Mouse (Mus musculus): ENCODE data around the gene Skp1a. TPM values are rescaled to one million over a fixed set of nuclear protein-coding genes. Genes with fewer than 3 reads are reported as not detected.
A peak's percentile ranks its signal among the peaks of the same experiment; 100 is the strongest.

Gene Skp1a
- polyA plus RNA-seq, 1 experiment = 14.4 TPM

- H3K4me3 ChIP-seq (replicated peaks) = no peak overlapping the region
- peaks cover 10% of the 10 kb centered on the region for H3K27me3 ChIP-seq (replicated peaks)
Observed at GRCm38 (mm10) chr11:52227466-52228226, 4.1 kb upstream of the Skp1a start.

GRCm38 (mm10) chr11:52228722-52229448, 2.9 kb upstream of the Skp1a start:
- no peaks in the 10 kb centered on the region for H3K36me3 ChIP-seq (replicated peaks; ENCODE audit: low read length)
- no peak for TF ChIP-seq GATA1 (IDR thresholded peaks at IDR 0.05; ENCODE audit: borderline replicate concordance, low read length)
- TF ChIP-seq FLI1 (IDR thresholded peaks at IDR 0.05; ENCODE audit: low read length) = no peak
- H3K4me1 ChIP-seq = peaks cover 31% of the 10 kb centered on the region
- no peaks in the 10 kb centered on the region for H3K9me3 ChIP-seq
- H3K4me3 ChIP-seq (replicated peaks) = no peak overlapping the region
- peaks cover 8% of the 10 kb centered on the region for H3K27me3 ChIP-seq (replicated peaks)

More at GRCm38 (mm10) chr11:52227466-52228226, 4.1 kb upstream of the Skp1a start:
- H3K9me3 ChIP-seq = no peaks in the 10 kb centered on the region
- H3K36me3 ChIP-seq (replicated peaks; ENCODE audit: low read length) = no peaks in the 10 kb centered on the region
- H3K4me1 ChIP-seq = peaks cover 31% of the 10 kb centered on the region
- TF ChIP-seq FLI1 (IDR thresholded peaks at IDR 0.05; ENCODE audit: low read length) = no peak

- H3K36me3 ChIP-seq (replicated peaks; ENCODE audit: low read length) = peaks cover 11% of the 10 kb centered on the region
- TF ChIP-seq GATA1 (IDR thresholded peaks at IDR 0.05; ENCODE audit: borderline replicate concordance, low read length) = no peak
- TF ChIP-seq FLI1 (IDR thresholded peaks at IDR 0.05; ENCODE audit: low read length) = no peak
- H3K4me1 ChIP-seq = peaks cover 35% of the 10 kb centered on the region
- H3K9me3 ChIP-seq = no peaks in the 10 kb centered on the region
- no peaks in the 10 kb centered on the region for H3K27me3 ChIP-seq (replicated peaks)
- H3K4me3 ChIP-seq (replicated peaks) = peak overlapping the region; percentile 98
Observed at GRCm38 (mm10) chr11:52230694-52231093, 1.1 kb upstream of the Skp1a start.

GRCm38 (mm10) chr11:52233043-52233653, 1.4 kb downstream of the Skp1a start:
- no peaks in the 10 kb centered on the region for H3K9me3 ChIP-seq
- H3K27me3 ChIP-seq (replicated peaks) = no peaks in the 10 kb centered on the region
- H3K36me3 ChIP-seq (replicated peaks; ENCODE audit: low read length) = peaks cover 36% of the 10 kb centered on the region
- peak overlapping the region; percentile 98 for H3K4me3 ChIP-seq (replicated peaks)
- peaks cover 24% of the 10 kb centered on the region for H3K4me1 ChIP-seq
- TF ChIP-seq GATA1 (IDR thresholded peaks at IDR 0.05; ENCODE audit: borderline replicate concordance, low read length) = no peak
- TF ChIP-seq FLI1 (IDR thresholded peaks at IDR 0.05; ENCODE audit: low read length) = no peak

- TF ChIP-seq FLI1 (IDR thresholded peaks at IDR 0.05; ENCODE audit: low read length) (no peak), GATA1 (IDR thresholded peaks at IDR 0.05; ENCODE audit: borderline replicate concordance, low read length) (no peak)
Observed at GRCm38 (mm10) chr11:52233906-52234305, 2.1 kb downstream of the Skp1a start.

GRCm38 (mm10) chr11:52234509-52234908, 2.7 kb downstream of the Skp1a start:
- no peak overlapping the region for H3K4me3 ChIP-seq (replicated peaks)

More at GRCm38 (mm10) chr11:52233906-52234305, 2.1 kb downstream of the Skp1a start:
- peaks cover 24% of the 10 kb centered on the region for H3K4me1 ChIP-seq
- H3K36me3 ChIP-seq (replicated peaks; ENCODE audit: low read length) = peaks cover 44% of the 10 kb centered on the region
- peak overlapping the region; percentile 80 for H3K4me3 ChIP-seq (replicated peaks)
- H3K9me3 ChIP-seq = no peaks in the 10 kb centered on the region
- no peaks in the 10 kb centered on the region for H3K27me3 ChIP-seq (replicated peaks)

GRCm38 (mm10) chr11:52240898-52241542, 9.2 kb downstream of the Skp1a start:
- TF ChIP-seq GATA1 (IDR thresholded peaks at IDR 0.05; ENCODE audit: borderline replicate concordance, low read length) (no peak), FLI1 (IDR thresholded peaks at IDR 0.05; ENCODE audit: low read length) (no peak)
- no peaks in the 10 kb centered on the region for H3K9me3 ChIP-seq
- H3K36me3 ChIP-seq (replicated peaks; ENCODE audit: low read length) = peaks cover 93% of the 10 kb centered on the region
- H3K4me3 ChIP-seq (replicated peaks) = no peak overlapping the region
- H3K4me1 ChIP-seq = peaks cover 3% of the 10 kb centered on the region; the same call in 1 of the 2 replicates
- H3K27me3 ChIP-seq (replicated peaks) = no peaks in the 10 kb centered on the region

More at GRCm38 (mm10) chr11:52234509-52234908, 2.7 kb downstream of the Skp1a start:
- no peaks in the 10 kb centered on the region for H3K27me3 ChIP-seq (replicated peaks)
- TF ChIP-seq GATA1 (IDR thresholded peaks at IDR 0.05; ENCODE audit: borderline replicate concordance, low read length) (no peak), FLI1 (IDR thresholded peaks at IDR 0.05; ENCODE audit: low read length) (no peak)
- peaks cover 25% of the 10 kb centered on the region for H3K4me1 ChIP-seq
- no peaks in the 10 kb centered on the region for H3K9me3 ChIP-seq
- peaks cover 48% of the 10 kb centered on the region for H3K36me3 ChIP-seq (replicated peaks; ENCODE audit: low read length)

GRCm38 (mm10) chr11:52249452-52249851, 17.7 kb downstream of the Skp1a start:
- peaks cover 26% of the 10 kb centered on the region for H3K4me1 ChIP-seq
- no peaks in the 10 kb centered on the region for H3K27me3 ChIP-seq (replicated peaks)
- H3K36me3 ChIP-seq (replicated peaks; ENCODE audit: low read length) = peaks cover 73% of the 10 kb centered on the region
- no peak overlapping the region for H3K4me3 ChIP-seq (replicated peaks)
- TF ChIP-seq FLI1 (IDR thresholded peaks at IDR 0.05; ENCODE audit: low read length) (no peak), GATA1 (IDR thresholded peaks at IDR 0.05; ENCODE audit: borderline replicate concordance, low read length) (no peak)
- H3K9me3 ChIP-seq = no peaks in the 10 kb centered on the region

GRCm38 (mm10) chr11:52251770-52252169, 20.0 kb downstream of the Skp1a start:
- H3K9me3 ChIP-seq = no peaks in the 10 kb centered on the region
- peaks cover 51% of the 10 kb centered on the region for H3K36me3 ChIP-seq (replicated peaks; ENCODE audit: low read length)
- TF ChIP-seq GATA1 (IDR thresholded peaks at IDR 0.05; ENCODE audit: borderline replicate concordance, low read length) (no peak), FLI1 (IDR thresholded peaks at IDR 0.05; ENCODE audit: low read length) (no peak)
- H3K27me3 ChIP-seq (replicated peaks) = peaks cover 12% of the 10 kb centered on the region
- no peak overlapping the region for H3K4me3 ChIP-seq (replicated peaks)
- H3K4me1 ChIP-seq = peaks cover 34% of the 10 kb centered on the region

Data from megakaryocyte, embryonic 14.5 days (primary cell).